Mouse (Mus musculus) left cerebral cortex, postnatal 10 days (tissue): ENCODE data around the gene Cebpg. TPM values are rescaled to one million over a fixed set of nuclear protein-coding genes. Genes with fewer than 3 reads are reported as not detected.

ENCODE experiments used
- DNase-seq, 2 experiments: peaks; one replicate each; pipeline ENCODE4 v3.0.0; 2021 to 2022; ENCODE audit warnings: low spot score in 2 of 2, mixed read lengths in 1 of 2; ENCODE audit errors: extremely low spot score in 1 of 2
- intact Hi-C: fragments of 180-260 bp; cut with DNase I; formaldehyde crosslinking; loops from one replicate; pipeline ENCODE4 v1.15.1; 2025
- total RNA-seq, 2 experiments: library from RNA; stranded (reverse); gene quantifications; 2 replicates each; pipeline ENCODE4 v1.2.3; 2021

Gene Cebpg
- total RNA-seq, 2 experiments from 2014 or later = 24.2 to 25.2 TPM

GRCm38 (mm10) chr7:35055619-35056435 lies 546 bp downstream of the Cebpg start:
- intact Hi-C loops = loop anchor here (10.0 kb wide), 1 partner anchor 59 kb away; the partner anchor contains the start of gene Cebpa
- peak; percentile 55 to 85 for DNase-seq

- intact Hi-C loops = loop anchor here (10.0 kb wide), 1 partner anchor 60 kb away; the partner anchor contains the start of gene Cebpa
- DNase-seq = no peak
Observed at GRCm38 (mm10) chr7:35054977-35055618, 1.3 kb downstream of the Cebpg start.

- intact Hi-C loops = loop anchor here (10.0 kb wide), 1 partner anchor 61 kb away; the partner anchor contains the start of gene Cebpa
- DNase-seq = no peak
Observed at GRCm38 (mm10) chr7:35054286-35054685, 2.1 kb downstream of the Cebpg start.

- intact Hi-C loops = loop anchor here (10.0 kb wide), 1 partner anchor 62 kb away; the partner anchor contains the start of gene Cebpa
- no peak for DNase-seq
Observed at GRCm38 (mm10) chr7:35053161-35053560, 3.2 kb downstream of the Cebpg start.

- intact Hi-C loops = loop anchor here (10.0 kb wide), 1 partner anchor 64 kb away; the partner anchor contains the start of gene Cebpa
- no peak for DNase-seq
Observed at GRCm38 (mm10) chr7:35050540-35050939, 5.8 kb downstream of the Cebpg start.

- intact Hi-C loops = no loop called here
- DNase-seq = no peak
Observed at GRCm38 (mm10) chr7:35046091-35046490, 10.3 kb downstream of the Cebpg start.

DNA sequence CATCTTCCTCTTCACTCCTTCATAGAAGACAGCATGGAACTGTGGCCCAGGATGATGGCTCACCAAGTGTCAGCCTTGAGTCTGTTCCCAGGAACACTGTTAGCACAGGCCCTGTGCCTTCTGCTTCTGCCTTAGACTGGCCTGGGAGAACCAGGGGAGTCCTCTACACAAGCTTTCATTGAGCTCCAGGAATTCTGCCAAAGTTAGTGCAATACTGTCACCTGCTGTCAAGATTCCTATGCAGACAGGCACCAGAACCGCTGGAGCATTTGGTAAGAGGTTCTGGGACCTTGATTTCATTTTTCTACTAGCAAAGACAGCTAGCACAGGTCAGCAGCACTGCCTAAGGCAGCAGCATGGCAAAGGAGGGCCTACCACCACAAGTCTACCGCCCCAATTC lies 11.7 kb downstream of the Cebpg start:
- intact Hi-C loops = no loop called here
- DNase-seq = no peak

- intact Hi-C loops = no loop called here
- no peak for DNase-seq
Observed at GRCm38 (mm10) chr7:35043266-35043817, 13.0 kb downstream of the Cebpg start.

GRCm38 (mm10) chr7:35042759-35043217 lies 13.6 kb downstream of the Cebpg start:
- DNase-seq = peak; percentile 23 to 57
- intact Hi-C loops = no loop called here

- intact Hi-C loops = no loop called here
- no peak for DNase-seq
Observed at GRCm38 (mm10) chr7:35042209-35042554, 14.2 kb downstream of the Cebpg start.

GRCm38 (mm10) chr7:35041286-35042208 lies 14.8 kb downstream of the Cebpg start:
- peak in 1 of 2 experiments; percentile 23 for DNase-seq
- intact Hi-C loops = no loop called here

- DNase-seq = peak in 1 of 2 experiments; percentile 12
- intact Hi-C loops = no loop called here
Observed at GRCm38 (mm10) chr7:35040176-35040972, 16.0 kb downstream of the Cebpg start.

DNA sequence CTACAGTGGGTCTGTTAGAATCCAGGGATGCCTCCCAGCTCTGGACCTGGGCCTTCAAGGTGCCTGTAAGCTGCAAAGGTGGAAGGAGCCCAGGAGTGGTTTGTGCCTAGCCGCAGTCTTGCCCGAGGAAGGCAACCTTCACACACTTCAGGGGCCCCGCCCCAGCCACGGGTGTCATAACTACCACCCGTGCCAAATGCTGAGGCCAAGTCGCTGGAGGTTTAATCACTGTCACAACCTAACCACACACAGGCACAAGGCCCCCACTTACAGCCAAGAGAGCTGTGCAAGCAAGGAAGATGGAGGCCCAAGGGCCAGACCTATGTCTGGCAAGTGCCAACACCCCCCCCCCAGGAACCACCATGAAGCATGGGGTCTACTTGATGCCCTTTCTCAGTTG lies 19.0 kb downstream of the Cebpg start:
- intact Hi-C loops = no loop called here

DNA sequence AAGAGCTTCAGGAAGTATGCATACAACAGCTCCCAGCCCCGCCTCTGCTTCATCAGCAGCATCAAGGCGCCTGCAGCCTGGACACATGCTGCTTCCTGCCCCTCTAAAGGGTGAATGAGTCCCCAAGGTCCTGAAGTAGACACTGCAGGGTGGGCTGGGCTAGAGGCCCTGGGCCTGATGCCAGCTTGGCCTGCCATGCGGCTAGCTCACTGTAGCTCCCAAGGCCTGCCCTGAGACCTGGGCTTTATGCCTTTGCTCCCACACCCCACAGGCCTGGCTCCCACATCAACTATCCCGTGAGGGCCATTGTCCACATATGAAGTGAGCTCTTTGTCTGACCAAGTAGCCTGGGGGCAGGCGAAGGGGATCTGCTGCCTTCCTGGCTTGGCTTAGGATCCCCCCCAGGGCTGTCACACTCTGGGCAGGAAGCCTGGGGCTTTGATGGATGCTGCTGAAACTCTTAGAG lies 20.1 kb downstream of the Cebpg start:
- DNase-seq = peak; percentile 36 to 78
- intact Hi-C loops = no loop called here

More for the DNA sequence above, 19.0 kb downstream of the Cebpg start:
- DNase-seq = peak in 1 of 2 experiments; percentile 28

DNA sequence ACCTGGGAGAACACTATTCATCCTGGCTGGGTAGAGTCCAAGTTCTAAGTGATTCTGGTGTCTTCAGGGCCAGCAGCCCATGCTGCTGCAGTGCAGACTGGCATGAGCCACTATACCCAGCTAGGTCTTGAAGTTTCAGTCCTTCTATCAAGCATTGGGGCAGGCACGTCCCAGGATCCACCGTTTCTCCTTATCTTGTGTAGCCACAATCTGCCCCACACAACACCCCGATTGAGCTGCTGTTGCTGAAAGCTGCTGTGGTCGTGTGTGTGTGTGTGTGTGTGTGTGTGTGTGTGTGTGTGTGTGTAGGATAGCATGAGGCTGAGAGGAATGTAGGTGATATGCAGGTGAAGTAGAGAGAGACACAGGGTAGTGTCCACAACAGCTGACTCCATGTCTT lies 20.8 kb downstream of the Cebpg start:
- intact Hi-C loops = no loop called here
- no peak for DNase-seq

GRCm38 (mm10) chr7:35035141-35035553 lies 21.2 kb downstream of the Cebpg start:
- intact Hi-C loops = no loop called here
- DNase-seq = peak in 1 of 2 experiments; percentile 61

DNA sequence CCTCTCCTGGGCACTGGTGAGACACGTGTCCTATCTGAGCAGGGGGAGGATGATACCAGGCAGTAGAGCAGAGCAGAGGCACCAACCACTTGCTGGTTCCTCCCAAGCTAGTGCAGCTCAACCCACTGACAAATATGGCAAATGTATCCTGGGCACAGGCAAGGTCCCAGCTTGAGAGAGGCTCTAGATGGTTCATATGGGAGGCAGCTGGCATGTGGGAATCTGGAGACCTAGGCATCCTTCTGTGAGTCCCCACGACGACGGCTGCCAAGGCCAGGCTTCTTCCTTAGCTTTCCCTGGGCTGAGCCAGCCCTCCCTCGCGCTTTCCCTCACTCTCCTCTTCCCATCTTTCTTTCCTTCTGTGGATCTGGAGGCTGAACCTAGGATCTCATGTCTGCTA lies 25.8 kb downstream of the Cebpg start:
- intact Hi-C loops = no loop called here
- DNase-seq = no peak

DNA sequence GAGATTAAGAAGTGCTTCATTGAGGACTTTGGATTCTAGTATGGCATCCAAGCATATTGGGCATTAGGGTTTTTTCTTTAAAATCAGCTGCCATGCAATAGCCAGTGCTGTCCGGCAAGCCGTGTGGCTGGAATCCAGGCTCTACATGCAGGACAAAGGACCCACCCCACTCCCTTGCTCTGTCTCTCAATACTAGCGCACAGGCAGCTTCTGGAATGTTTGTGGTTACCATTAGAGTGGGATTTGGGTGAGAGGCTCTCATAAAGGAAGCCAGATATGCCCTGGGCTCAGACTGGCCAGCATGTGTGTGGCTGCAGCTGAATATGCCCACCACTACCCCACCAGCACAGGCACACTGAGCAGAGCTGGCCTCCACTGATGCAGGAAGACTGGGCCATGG lies 26.7 kb downstream of the Cebpg start:
- DNase-seq = no peak
- intact Hi-C loops = loop anchor here (10.0 kb wide), 1 partner anchor 235 kb away; no protein-coding TSS in a partner anchor
